Mouse (Mus musculus): ENCODE measurements around the gene Chek1. TPM values are rescaled to one million over a fixed set of nuclear protein-coding genes. Genes with fewer than 3 reads are reported as not detected.

The Chek1 gene
- 10 to 100 TPM in 1 of 2 experiments, 1 to 10 TPM in 1; 9.6 to 12.6 TPM for total RNA-seq (2023)

GRCm38 (mm10) chr9:36727034-36727755, at the start of gene Chek1:
Gene Chek1 (minus strand): TSS chr9:36727065.

GRCm38 (mm10) chr9:36767203-36768143, 40.6 kb upstream of the Chek1 start, which contains the start of gene Stt3a:
Gene Stt3a (minus strand): TSS chr9:36767679.

GRCm38 (mm10) chr9:36692920-36693319, 33.9 kb downstream of the Chek1 start, which contains the start of gene Acrv1:
Gene Acrv1 (plus strand): TSS chr9:36693220.

Other genes starting within 250 kb of the Chek1 start
- gene Gm5615, start 185.1 kb downstream of the Chek1 start, total RNA-seq (2023), result not detected
- gene Gm17689, start 144.4 kb downstream of the Chek1 start, total RNA-seq (2023), result not detected
- not detected for gene A630095E13Rik, start 83.7 kb downstream of the Chek1 start, total RNA-seq (2023)
- gene Acrv1, start 33.8 kb downstream of the Chek1 start, total RNA-seq (2023), result not detected
- gene Stt3a, start 40.6 kb upstream of the Chek1 start, total RNA-seq (2023), result 100 to 1,000 TPM; 130 to 132 TPM
- gene Ei24, start 70.3 kb upstream of the Chek1 start, total RNA-seq (2023), result 10 to 100 TPM; 21.5 to 24.8 TPM
- gene Fez1, start 94.8 kb upstream of the Chek1 start, total RNA-seq (2023), result not detected

Measured in neutrophil, adult 59 days (primary cell).